Mouse (Mus musculus) forebrain, embryonic 16.5 days (tissue): ENCODE data around the gene Slc36a4. TPM values are rescaled to one million over a fixed set of nuclear protein-coding genes. Genes with fewer than 3 reads are reported as not detected.
A peak's percentile ranks its signal among the peaks of the same experiment; 100 is the strongest.

Experiments used
- ATAC-seq: fragments of 200-750 bp; cut with Nextera tagmentation; 2 replicates; pipeline ENCODE4 v1.8.0; 2017; ENCODE audit warnings: mild to moderate bottlenecking, moderate library complexity
- H3K27ac ChIP-seq: fragments of 300-500 bp; sonication (generic); 2 replicates; pipeline ENCODE4 v1.5.1; 2014; ENCODE audit warnings: low read length, control low read depth
- H3K27me3 ChIP-seq: fragments of 300-500 bp; sonication (generic); replicated peaks from 2 replicates; pipeline ENCODE4 v1.6.1; 2014; ENCODE audit warnings: low read length; ENCODE audit not compliant: control insufficient read depth, insufficient read depth
- H3K36me3 ChIP-seq: fragments of 300-500 bp; sonication (generic); 2 replicates; pipeline ENCODE4 v1.6.1; 2014; ENCODE audit not compliant: control insufficient read depth, insufficient read depth
- H3K4me1 ChIP-seq: fragments of 300-500 bp; sonication (generic); replicated peaks from 2 replicates; pipeline ENCODE4 v1.6.1; 2014; ENCODE audit warnings: low read length; ENCODE audit not compliant: control insufficient read depth, insufficient read depth
- H3K4me2 ChIP-seq: fragments of 300-500 bp; sonication (generic); 2 replicates; pipeline ENCODE4 v1.6.1; 2014; ENCODE audit warnings: mild to moderate bottlenecking, low read length, control low read depth
- H3K4me3 ChIP-seq: fragments of 300-500 bp; sonication (generic); replicated peaks from 2 replicates; pipeline ENCODE4 v1.5.1; 2014; ENCODE audit warnings: mild to moderate bottlenecking, low read length, control low read depth
- H3K9ac ChIP-seq: fragments of 300-500 bp; sonication (generic); replicated peaks from 2 replicates; pipeline ENCODE4 v1.6.1; 2014; ENCODE audit warnings: low read depth, low read length, control low read depth
- H3K9me3 ChIP-seq: fragments of 300-500 bp; sonication (generic); 2 replicates; pipeline ENCODE4 v1.6.1; 2016; ENCODE audit warnings: low read length; ENCODE audit not compliant: control insufficient read depth
- whole genome bisulfite sequencing: fragments of 180-500 bp; shearing (Covaris S2); extraction: QIAGEN DNeasy Blood & Tissue Kit; methylation state at CpG from one replicate; pipeline ENCODE4 v1.1.7; 2014; 5-methylcytosine and 5-hydroxymethylcytosine counted together
- polyA plus RNA-seq: library from polyadenylated mRNA; unstranded; fragments of >200 nt; fragmentation: Nextera tagmentation; extraction: Ambion mirVana; gene quantifications from 2 replicates; pipeline ENCODE4 v1.2.1, GENCODE M21; 2015

The Slc36a4 gene
- polyA plus RNA-seq: 31.7 and 33.1 TPM in 2 replicates

DNA sequence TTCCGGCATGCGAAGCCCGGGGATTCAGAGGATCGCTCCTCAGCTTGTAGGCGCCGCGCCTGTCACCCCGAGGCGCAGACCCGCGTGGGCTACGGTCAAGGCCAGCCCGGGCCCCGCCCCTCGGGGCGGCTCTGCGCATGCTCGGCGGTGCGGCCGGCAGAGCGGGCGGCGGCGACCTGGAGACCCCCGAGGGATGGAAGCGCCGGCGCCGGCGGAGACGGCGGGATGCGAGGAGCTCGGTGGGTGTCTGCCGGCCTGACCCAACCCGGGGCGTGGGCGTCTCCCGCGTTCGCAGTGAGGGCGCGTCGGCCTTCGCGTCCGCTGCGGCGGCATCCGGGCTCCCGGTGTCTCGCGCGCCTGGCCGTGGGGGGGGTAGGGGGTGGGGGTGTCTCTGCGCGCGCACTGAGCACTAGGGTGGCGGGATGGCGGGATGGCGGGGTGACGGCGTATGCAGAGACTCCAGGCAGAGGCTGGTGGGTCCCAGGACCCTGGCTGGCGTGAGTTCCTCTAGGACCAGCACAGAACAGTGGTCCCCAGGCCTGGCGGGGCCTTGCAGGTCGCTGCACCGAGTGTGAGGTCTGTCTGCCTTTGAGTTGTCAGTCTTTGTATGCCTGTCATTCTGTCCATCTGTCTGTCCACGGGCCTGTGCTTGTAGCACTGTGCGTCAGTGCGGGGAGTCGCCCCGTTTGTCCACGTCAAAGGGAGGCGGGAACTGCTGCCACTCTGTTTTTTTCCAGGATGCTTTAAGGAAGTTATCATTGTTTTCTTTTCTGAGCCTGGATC, at the start of gene Slc36a4:
Gene Slc36a4, plus strand, starts transcription at position 140 of the 783 bp plus-strand sequence.
- peak within 1 kb of the TSS; percentile 89 for H3K9ac ChIP-seq
- under 1% methylated on average over 62 of the region's 75 CpGs for WGBS
- peaks cover 28% of the 10 kb centered on the region for H3K4me1 ChIP-seq
- peak within 1 kb of the TSS; percentile 90 for H3K27ac ChIP-seq
- no peaks in the 10 kb centered on the region for H3K27me3 ChIP-seq
- no peaks in the 10 kb centered on the region for H3K36me3 ChIP-seq
- peak within 1 kb of the TSS; percentile 65 for H3K4me2 ChIP-seq
- H3K9me3 ChIP-seq: no peaks in the 10 kb centered on the region
- peak within 1 kb of the TSS; percentile 75 for H3K4me3 ChIP-seq
- ATAC-seq: peak; percentile 91

DNA sequence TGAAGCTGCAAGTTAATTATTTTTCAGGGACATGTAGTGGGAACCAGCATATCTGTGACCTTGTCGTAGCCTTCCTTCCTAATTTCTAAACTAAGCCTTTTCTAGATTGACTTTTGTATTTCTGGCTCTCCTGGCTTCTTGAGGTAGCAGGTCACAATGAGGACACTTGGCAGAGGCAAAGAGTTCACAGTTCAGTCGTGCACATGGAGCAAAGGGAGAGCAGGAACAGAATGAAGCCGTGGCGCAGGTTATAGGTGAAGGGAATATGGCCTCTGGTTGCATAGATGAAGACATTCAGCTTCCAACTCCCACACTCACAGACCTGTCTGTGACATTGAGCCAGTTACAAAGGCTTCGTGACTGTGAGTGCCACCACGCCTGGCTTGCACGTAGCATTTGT, 44.9 kb upstream of the Slc36a4 start:
- Histone ChIP-seq H3K9ac (no peak overlapping the region), H3K4me2 (no peak overlapping the region), H3K9me3 (no peaks in the 10 kb centered on the region), H3K4me1 (no peaks in the 10 kb centered on the region), H3K4me3 (no peak overlapping the region), H3K27me3 (no peaks in the 10 kb centered on the region), H3K36me3 (no peaks in the 10 kb centered on the region), H3K27ac (no peak overlapping the region)
- WGBS: 83% methylated on average over 7 of the region's 7 CpGs
- no peak for ATAC-seq

DNA sequence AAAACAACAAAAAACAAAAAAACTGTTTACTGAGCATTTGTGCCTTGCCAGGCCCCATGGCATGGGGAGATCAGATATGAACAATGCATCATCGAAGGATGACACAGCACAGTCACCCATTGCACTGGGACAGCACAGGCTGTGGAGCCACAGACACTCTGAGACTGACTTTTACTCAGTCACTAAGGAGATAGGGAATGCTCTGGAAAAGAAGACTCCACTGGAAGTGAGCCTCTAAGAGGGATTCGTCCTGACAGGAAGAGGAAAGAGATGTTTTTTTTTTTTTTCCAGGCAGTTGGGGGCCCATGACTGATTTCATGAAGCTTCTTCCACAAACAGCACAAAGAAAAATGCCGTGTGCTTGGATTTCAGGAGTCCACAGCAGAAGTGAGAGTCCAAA, 40.1 kb upstream of the Slc36a4 start:
- Histone ChIP-seq H3K4me3 (no peak overlapping the region), H3K36me3 (no peaks in the 10 kb centered on the region), H3K9ac (no peak overlapping the region), H3K4me2 (no peak overlapping the region), H3K4me1 (no peaks in the 10 kb centered on the region), H3K9me3 (no peaks in the 10 kb centered on the region), H3K27ac (no peak overlapping the region), H3K27me3 (no peaks in the 10 kb centered on the region)
- WGBS: 80% methylated on average over 3 of the region's 3 CpGs
- ATAC-seq: no peak

DNA sequence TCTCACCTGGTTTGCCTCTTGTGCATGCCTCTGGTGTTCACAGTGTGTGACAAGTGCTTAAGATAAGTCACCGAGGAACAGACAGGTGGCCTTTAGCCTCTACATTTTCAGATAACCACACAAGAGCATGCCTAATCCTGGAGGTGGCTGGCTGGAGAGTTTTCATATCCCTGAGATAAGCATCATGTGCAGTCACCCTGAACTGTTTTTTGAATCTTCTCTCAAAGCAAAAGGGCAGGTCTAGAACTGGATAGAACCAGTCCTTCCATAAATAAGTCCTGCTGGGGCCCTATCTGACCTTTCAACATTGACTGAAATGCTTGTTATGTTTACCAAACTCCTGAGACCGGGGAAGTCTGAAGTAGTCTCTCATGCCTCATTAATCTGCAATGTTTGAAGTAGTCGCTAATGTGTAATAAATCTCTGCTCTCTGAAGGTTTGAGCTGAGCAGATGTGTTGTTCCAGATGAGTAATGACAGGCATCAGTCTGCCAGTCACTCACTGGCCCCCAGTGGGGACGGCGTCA, 39.5 kb upstream of the Slc36a4 start:
- no peak for ATAC-seq
- H3K36me3 ChIP-seq: no peaks in the 10 kb centered on the region
- 62% methylated on average over 5 of the region's 5 CpGs for WGBS

DNA sequence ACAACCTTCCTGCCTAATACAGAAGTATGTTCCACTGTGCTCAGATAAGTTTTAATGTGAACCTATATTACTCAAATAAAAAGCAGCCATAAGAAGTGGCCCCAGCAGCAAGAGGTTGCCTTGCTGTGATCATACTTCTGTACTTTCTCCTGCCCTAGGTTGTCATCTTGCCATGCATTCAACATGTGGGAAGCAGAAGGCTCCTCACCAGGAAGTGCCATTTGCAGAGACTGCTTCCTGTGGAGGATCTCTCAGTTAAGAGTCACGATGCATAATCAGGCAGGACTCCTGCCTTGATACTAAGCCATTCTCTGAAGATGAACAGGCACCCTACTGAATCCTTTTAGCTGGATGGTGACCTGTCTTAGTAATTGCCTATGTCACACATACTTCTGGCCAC, 37.3 kb upstream of the Slc36a4 start:
- H3K9me3 ChIP-seq: no peaks in the 10 kb centered on the region
- H3K36me3 ChIP-seq: no peaks in the 10 kb centered on the region
- 44% methylated on average over 1 of the region's 1 CpGs for WGBS
- H3K27me3 ChIP-seq: no peaks in the 10 kb centered on the region
- H3K27ac ChIP-seq: no peak overlapping the region
- no peaks in the 10 kb centered on the region for H3K4me1 ChIP-seq
- ATAC-seq: no peak
- H3K4me2 ChIP-seq: no peak overlapping the region
- H3K9ac ChIP-seq: no peak overlapping the region
- no peak overlapping the region for H3K4me3 ChIP-seq

More for the DNA sequence above, 39.5 kb upstream of the Slc36a4 start:
- Histone ChIP-seq H3K4me3 (no peak overlapping the region), H3K4me2 (no peak overlapping the region), H3K4me1 (no peaks in the 10 kb centered on the region), H3K9ac (no peak overlapping the region), H3K27ac (no peak overlapping the region), H3K9me3 (no peaks in the 10 kb centered on the region), H3K27me3 (no peaks in the 10 kb centered on the region)

DNA sequence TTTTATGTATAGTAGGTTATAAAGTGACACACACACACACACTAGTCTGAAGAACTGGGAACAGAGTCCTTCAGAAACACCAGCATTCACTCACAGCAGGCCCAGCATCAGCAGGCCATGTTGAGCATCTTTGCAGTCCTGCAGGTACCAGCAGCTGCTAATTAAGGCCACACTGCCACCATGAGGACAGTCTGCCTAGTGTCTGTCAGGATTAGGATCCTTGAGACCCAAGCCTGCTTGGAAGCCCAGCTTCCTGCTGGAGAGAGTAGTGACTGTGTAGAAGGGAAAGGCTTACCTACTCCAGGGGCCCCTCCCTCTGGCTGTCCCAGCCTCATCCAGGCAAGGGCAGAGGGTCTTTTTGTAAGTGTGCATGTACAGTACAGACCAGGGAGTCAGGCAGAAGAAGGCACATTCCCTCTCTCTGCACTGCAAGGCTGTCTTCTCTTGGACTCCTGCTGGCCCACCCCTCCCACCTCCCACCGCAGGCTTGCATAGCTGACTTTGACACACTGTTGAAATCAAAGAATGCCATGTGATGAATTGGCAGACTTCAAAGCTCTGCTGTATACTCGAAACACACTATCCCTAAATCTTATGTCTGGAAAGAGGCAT, 27.6 kb upstream of the Slc36a4 start:
- Histone ChIP-seq H3K4me1 (no peaks in the 10 kb centered on the region), H3K9me3 (no peaks in the 10 kb centered on the region), H3K9ac (no peak overlapping the region), H3K4me2 (no peak overlapping the region), H3K4me3 (no peak overlapping the region), H3K27ac (no peak overlapping the region), H3K36me3 (no peaks in the 10 kb centered on the region), H3K27me3 (no peaks in the 10 kb centered on the region)
- WGBS: 51% methylated on average over 2 of the region's 2 CpGs
- peak; percentile 90 for ATAC-seq

DNA sequence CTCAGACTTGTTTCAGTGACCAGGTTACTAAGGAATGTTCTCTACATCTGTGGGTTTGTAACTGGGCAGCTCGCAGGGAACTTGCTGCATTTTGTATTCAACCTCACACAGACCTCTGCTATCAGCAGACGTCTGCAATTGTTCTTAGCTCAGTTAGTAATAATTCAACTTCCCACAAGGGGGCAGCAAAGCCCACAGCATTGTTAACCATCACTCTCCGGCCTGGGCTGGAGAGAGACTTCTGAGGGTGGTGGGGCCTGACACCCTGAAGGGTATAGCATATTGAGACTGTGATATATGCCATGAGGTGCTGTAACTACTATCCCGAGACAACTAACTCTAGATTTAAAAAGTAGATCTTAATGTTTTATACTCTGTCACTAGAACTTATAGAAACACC, 24.3 kb upstream of the Slc36a4 start:
- no peaks in the 10 kb centered on the region for H3K4me1 ChIP-seq
- H3K27ac ChIP-seq: no peak overlapping the region
- no peak overlapping the region for H3K9ac ChIP-seq
- H3K4me2 ChIP-seq: no peak overlapping the region
- no peaks in the 10 kb centered on the region for H3K27me3 ChIP-seq
- WGBS: 17% methylated on average over 4 of the region's 4 CpGs
- H3K4me3 ChIP-seq: no peak overlapping the region
- no peaks in the 10 kb centered on the region for H3K36me3 ChIP-seq
- ATAC-seq: peak; percentile 78
- H3K9me3 ChIP-seq: no peaks in the 10 kb centered on the region

DNA sequence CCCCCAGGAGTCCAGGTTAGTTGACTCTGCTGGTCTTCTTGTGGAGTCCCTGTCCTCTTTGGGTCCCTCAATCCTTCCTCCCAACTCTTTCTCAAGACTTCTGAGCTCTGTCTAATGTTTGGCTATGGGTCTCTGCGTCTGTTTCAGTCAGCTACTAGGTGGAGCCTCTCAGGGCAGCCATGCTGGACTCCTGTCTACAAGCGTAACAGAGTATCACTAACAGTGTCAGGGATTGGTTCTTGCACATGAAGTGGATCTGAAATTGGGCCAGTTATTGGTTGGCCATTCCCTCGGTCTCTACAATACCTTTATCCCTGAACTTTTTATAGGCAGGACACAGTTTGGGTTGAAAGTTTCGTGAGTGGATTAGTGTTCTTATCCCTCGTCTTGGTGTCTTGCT, 22.2 kb upstream of the Slc36a4 start:
- H3K4me3 ChIP-seq: no peak overlapping the region
- 94% methylated on average over 5 of the region's 5 CpGs for WGBS
- no peaks in the 10 kb centered on the region for H3K27me3 ChIP-seq
- H3K4me1 ChIP-seq: no peaks in the 10 kb centered on the region
- no peaks in the 10 kb centered on the region for H3K36me3 ChIP-seq
- no peaks in the 10 kb centered on the region for H3K9me3 ChIP-seq
- H3K27ac ChIP-seq: no peak overlapping the region
- no peak for ATAC-seq
- H3K9ac ChIP-seq: no peak overlapping the region
- H3K4me2 ChIP-seq: no peak overlapping the region

DNA sequence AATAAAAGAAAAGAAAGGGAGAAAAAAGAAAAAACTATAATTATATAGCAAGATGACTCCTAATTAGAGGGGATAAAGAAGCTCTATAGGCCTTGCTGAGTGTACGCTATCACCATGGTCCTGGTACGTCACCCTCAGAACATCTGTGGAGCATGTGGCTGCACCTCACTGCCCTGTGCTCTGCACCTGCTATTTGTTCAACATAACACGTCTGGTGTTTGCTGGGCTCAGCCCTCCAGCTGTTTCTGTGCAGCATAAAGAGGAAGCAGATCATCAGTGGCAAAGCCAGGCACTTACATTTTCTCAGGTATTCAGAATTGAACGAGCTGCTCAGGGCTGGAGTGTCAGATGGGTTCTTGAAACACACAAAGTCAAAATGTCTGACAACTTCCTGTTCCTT, 15.7 kb upstream of the Slc36a4 start:
- Histone ChIP-seq H3K4me1 (no peaks in the 10 kb centered on the region), H3K27ac (no peak overlapping the region), H3K36me3 (no peaks in the 10 kb centered on the region), H3K9ac (no peak overlapping the region), H3K4me2 (no peak overlapping the region), H3K27me3 (no peaks in the 10 kb centered on the region), H3K9me3 (no peaks in the 10 kb centered on the region), H3K4me3 (no peak overlapping the region)
- 70% methylated on average over 4 of the region's 4 CpGs for WGBS
- no peak for ATAC-seq
